Mouse (Mus musculus): ENCODE measurements around the gene Rgs17. TPM values are rescaled to one million over a fixed set of nuclear protein-coding genes. Genes with fewer than 3 reads are reported as not detected.

Rgs17 gene
- polyA plus RNA-seq, 1 experiment from 2014 or later = 0.63 TPM

GRCm38 (mm10) chr10:5800490-5800889 lies 121.7 kb downstream of the Rgs17 start:
- TF ChIP-seq EP300 (IDR thresholded peaks at IDR 0.05) = no peak
- TF ChIP-seq CTCF (IDR thresholded peaks at IDR 0.05) = peak; percentile 68
- DNase-seq (ENCODE audit: low spot score) = peak; percentile 56
- no peak overlapping the region for H3K4me3 ChIP-seq (ENCODE audit: low read depth, low read length)
- H3K9me3 ChIP-seq (ENCODE audit: low read length) = no peaks in the 10 kb centered on the region
- peaks cover 13% of the 10 kb centered on the region; the same call in 1 of the 2 replicates for H3K4me1 ChIP-seq (ENCODE audit: insufficient read depth, low read depth, low read length)
- no peak overlapping the region for H3K9ac ChIP-seq (replicated peaks; ENCODE audit: low read depth)
- no peak for ATAC-seq
- H3K4me2 ChIP-seq (replicated peaks; ENCODE audit: low read depth, low read length) = no peak overlapping the region
- H3K36me3 ChIP-seq (ENCODE audit: insufficient read depth, low read length) = peaks cover 16% of the 10 kb centered on the region; the same call in 1 of the 2 replicates
- H3K27me3 ChIP-seq (replicated peaks; ENCODE audit: insufficient read depth, low read length) = no peaks in the 10 kb centered on the region
- WGBS = 95% methylated on average over 1 of the region's 1 CpGs
- no peak overlapping the region for H3K27ac ChIP-seq (ENCODE audit: low read length)

- Histone ChIP-seq H3K9ac (replicated peaks; ENCODE audit: low read depth) (no peak overlapping the region), H3K27ac (ENCODE audit: low read length) (no peak overlapping the region), H3K27me3 (replicated peaks; ENCODE audit: insufficient read depth, low read length) (no peaks in the 10 kb centered on the region), H3K4me3 (ENCODE audit: low read depth, low read length) (no peak overlapping the region), H3K4me2 (replicated peaks; ENCODE audit: low read depth, low read length) (no peak overlapping the region), H3K36me3 (ENCODE audit: insufficient read depth, low read length) (peaks cover 16% of the 10 kb centered on the region; the same call in 1 of the 2 replicates), H3K9me3 (ENCODE audit: low read length) (no peaks in the 10 kb centered on the region), H3K4me1 (ENCODE audit: insufficient read depth, low read depth, low read length) (peaks cover 5% of the 10 kb centered on the region; the same call in 1 of the 2 replicates)
- DNase-seq (ENCODE audit: low spot score) (no peak), ATAC-seq (no peak)
- TF ChIP-seq CTCF (IDR thresholded peaks at IDR 0.05) = no peak
- TF ChIP-seq EP300 (IDR thresholded peaks at IDR 0.05) = no peak
- 80% methylated on average over 4 of the region's 4 CpGs for WGBS
Observed at GRCm38 (mm10) chr10:5798069-5798468, 124.1 kb downstream of the Rgs17 start.

DNA sequence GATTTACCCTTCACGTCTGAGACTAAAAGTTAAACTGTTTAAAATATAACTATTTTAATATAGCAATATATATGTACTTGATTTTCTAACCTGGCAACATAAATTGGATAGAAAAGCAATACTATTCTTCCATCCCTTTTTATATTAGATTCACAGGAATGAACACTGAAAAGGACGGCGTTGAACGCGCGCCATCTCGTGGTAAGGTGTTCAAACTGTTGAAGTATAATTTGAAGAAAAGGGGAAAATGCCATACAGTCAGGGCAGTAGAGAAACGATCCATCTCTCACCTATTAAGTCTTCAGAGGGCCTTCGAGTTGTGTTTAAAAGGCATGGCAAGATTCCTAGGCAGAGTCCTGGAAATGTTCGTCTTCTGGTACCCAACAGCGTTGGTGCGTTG lies 131.5 kb downstream of the Rgs17 start:
- H3K4me3 ChIP-seq (ENCODE audit: low read depth, low read length) = no peak overlapping the region
- H3K27ac ChIP-seq (ENCODE audit: low read length) = no peak overlapping the region
- no peak overlapping the region for H3K4me2 ChIP-seq (replicated peaks; ENCODE audit: low read depth, low read length)
- no peaks in the 10 kb centered on the region for H3K36me3 ChIP-seq (ENCODE audit: insufficient read depth, low read length)
- H3K9ac ChIP-seq (replicated peaks; ENCODE audit: low read depth) = no peak overlapping the region
- peak; percentile 77 for TF ChIP-seq CTCF (IDR thresholded peaks at IDR 0.05)
- no peak for TF ChIP-seq EP300 (IDR thresholded peaks at IDR 0.05)
- ATAC-seq (no peak), DNase-seq (ENCODE audit: low spot score) (peak; percentile 54)
- 14% methylated on average over 12 of the region's 12 CpGs for WGBS
- H3K27me3 ChIP-seq (replicated peaks; ENCODE audit: insufficient read depth, low read length) = no peaks in the 10 kb centered on the region
- H3K4me1 ChIP-seq (ENCODE audit: insufficient read depth, low read depth, low read length) = no peaks in the 10 kb centered on the region
- H3K9me3 ChIP-seq (ENCODE audit: low read length) = no peaks in the 10 kb centered on the region

GRCm38 (mm10) chr10:5786923-5787322 lies 135.3 kb downstream of the Rgs17 start:
- Histone ChIP-seq H3K27me3 (replicated peaks; ENCODE audit: insufficient read depth, low read length) (no peaks in the 10 kb centered on the region), H3K4me3 (ENCODE audit: low read depth, low read length) (no peak overlapping the region), H3K27ac (ENCODE audit: low read length) (no peak overlapping the region), H3K9me3 (ENCODE audit: low read length) (no peaks in the 10 kb centered on the region), H3K4me1 (ENCODE audit: insufficient read depth, low read depth, low read length) (no peaks in the 10 kb centered on the region), H3K36me3 (ENCODE audit: insufficient read depth, low read length) (no peaks in the 10 kb centered on the region), H3K4me2 (replicated peaks; ENCODE audit: low read depth, low read length) (no peak overlapping the region), H3K9ac (replicated peaks; ENCODE audit: low read depth) (no peak overlapping the region)
- no peak for TF ChIP-seq EP300 (IDR thresholded peaks at IDR 0.05)
- TF ChIP-seq CTCF (IDR thresholded peaks at IDR 0.05) = peak; percentile 83
- DNase-seq (ENCODE audit: low spot score) = peak; percentile 32
- WGBS = 12% methylated on average over 4 of the region's 4 CpGs
- no peak for ATAC-seq

Other genes starting within 250 kb of the Rgs17 start
- 8.4 TPM in 2 replicates for gene Fbxo5, start 116.8 kb downstream of the Rgs17 start, polyA plus RNA-seq (2015; fragmentation: Nextera tagmentation; extraction: Ambion mirVana)
- gene Mtrf1l, start 98.5 kb downstream of the Rgs17 start, polyA plus RNA-seq (2015; fragmentation: Nextera tagmentation; extraction: Ambion mirVana) = 13.1 and 13.7 TPM in 2 replicates